Mouse (Mus musculus): ENCODE results near the gene Uba5. TPM values are rescaled to one million over a fixed set of nuclear protein-coding genes. Genes with fewer than 3 reads are reported as not detected.

The Uba5 gene
- polyA plus RNA-seq, 2 experiments = 14.6 to 21.2 TPM

DNA sequence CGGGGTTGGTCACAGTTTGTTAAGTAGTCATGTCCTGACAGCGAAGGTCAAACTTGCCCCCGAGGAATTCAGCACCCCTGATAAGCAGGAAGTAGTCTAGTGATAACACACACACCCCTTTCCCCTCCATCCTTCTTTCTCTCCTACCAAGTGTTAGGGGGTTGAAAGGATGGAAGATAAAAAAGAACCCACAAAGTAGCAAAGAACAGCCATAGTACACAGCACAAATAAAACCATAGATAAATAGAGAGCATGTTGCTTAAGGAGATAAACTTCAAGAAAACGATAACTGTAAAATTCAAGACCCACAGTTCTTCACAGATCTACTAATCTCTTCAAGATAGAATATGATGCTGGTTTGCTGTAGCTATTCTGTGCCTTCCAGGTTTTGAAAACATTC, 7.3 kb upstream of the Uba5 start:
- no peak for ATAC-seq (ENCODE audit: insufficient read depth)

GRCm38 (mm10) chr9:104064571-104064970, 1.6 kb upstream of the Uba5 start:
- peak overlapping the region; percentile 22 for H3K4me2 ChIP-seq (ENCODE audit: low read depth)
- H3K4me3 ChIP-seq (ENCODE audit: insufficient read depth in 1 of 2, low read depth in 2 of 2, low read length in 2 of 2) = peak overlapping the region in 1 of 2 experiments; percentile 99; a peak in 1 of 4 replicates

More for the DNA sequence above, 7.3 kb upstream of the Uba5 start:
- no peak overlapping the region for H3K27ac ChIP-seq
- no peaks in the 10 kb centered on the region for H3K9me3 ChIP-seq (ENCODE audit: control insufficient read depth, low read length)
- peaks cover 0 to 2% of the 10 kb centered on the region in 2 experiments; a peak in 2 of 4 replicates for H3K4me1 ChIP-seq (replicated peaks; ENCODE audit: control insufficient read depth in 2 of 2, insufficient read depth in 2 of 2, low read length in 1 of 2)
- no peak overlapping the region for H3K9ac ChIP-seq (replicated peaks)
- WGBS (ENCODE audit: insufficient replicate concordance) = 30% methylated on average over 4 of the region's 4 CpGs
- no peak overlapping the region for H3K4me3 ChIP-seq (ENCODE audit: insufficient read depth in 1 of 2, low read depth in 2 of 2, low read length in 2 of 2)
- no peak for DNase-seq (ENCODE audit: low read depth in 3 of 3, low spot score in 3 of 3)
- H3K27me3 ChIP-seq (ENCODE audit: control insufficient read depth, insufficient read depth, low read length) = no peaks in the 10 kb centered on the region
- no peak for TF ChIP-seq CTCF (IDR thresholded peaks at IDR 0.05; ENCODE audit: low read depth)
- TF ChIP-seq EP300 (IDR thresholded peaks at IDR 0.05; ENCODE audit: low read depth) = no peak
- no peaks in the 10 kb centered on the region for H3K36me3 ChIP-seq (replicated peaks; ENCODE audit: control insufficient read depth, insufficient read depth, low read depth)
- H3K4me2 ChIP-seq (ENCODE audit: low read depth) = no peak overlapping the region

DNA sequence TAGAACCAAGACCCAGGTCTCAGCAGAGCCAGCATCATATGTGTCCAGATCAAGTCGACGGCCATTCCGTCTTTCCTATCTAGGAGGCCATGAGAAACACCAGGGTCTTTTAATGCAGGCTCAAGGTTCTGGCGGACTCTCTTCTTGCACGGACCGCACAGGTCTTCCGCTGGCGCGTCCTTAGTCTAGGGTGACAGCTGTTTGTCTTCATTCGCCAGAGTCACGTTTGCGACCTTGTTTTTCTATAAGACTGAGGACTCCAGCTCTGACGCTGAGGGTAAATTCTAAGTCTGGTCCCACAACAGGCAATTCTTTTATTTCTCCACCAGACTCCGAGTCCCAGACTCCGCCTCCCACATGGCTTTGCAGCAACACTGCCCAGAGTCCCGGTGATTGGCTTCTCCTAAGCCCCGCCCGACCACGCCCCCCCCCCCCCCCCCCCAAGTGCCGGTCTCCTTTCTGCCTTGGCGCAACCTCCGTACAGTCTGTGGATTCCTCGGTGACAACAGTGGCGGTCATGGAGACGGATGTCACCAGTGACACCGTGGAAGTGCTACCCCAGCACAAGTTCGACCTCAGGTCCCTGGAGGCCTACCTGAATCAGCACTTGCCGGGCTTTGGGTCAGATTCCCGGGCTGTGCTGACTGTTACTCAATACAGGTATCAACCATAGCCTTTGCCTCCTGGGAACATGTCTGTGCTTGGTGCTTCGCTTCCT, 469 bp upstream of the Uba5 start, which contains the start of gene Acad11:
Acad11 (plus strand) TSS at position 134 of the 718 bp plus-strand sequence.
- ATAC-seq (ENCODE audit: insufficient read depth) (peak; percentile 92), DNase-seq (ENCODE audit: low read depth in 3 of 3, low spot score in 3 of 3) (peak; percentile 72 to 79 (median 73))
- Histone ChIP-seq H3K4me1 (replicated peaks; ENCODE audit: control insufficient read depth in 2 of 2, insufficient read depth in 2 of 2, low read length in 1 of 2) (peaks cover 7 to 9% of the 10 kb centered on the region in 2 experiments; a peak in 3 of 4 replicates), H3K4me3 (ENCODE audit: insufficient read depth in 1 of 2, low read depth in 2 of 2, low read length in 2 of 2) (peak within 1 kb of the TSS; percentile 99), H3K36me3 (replicated peaks; ENCODE audit: control insufficient read depth, insufficient read depth, low read depth) (no peaks in the 10 kb centered on the region), H3K9me3 (ENCODE audit: control insufficient read depth, low read length) (no peaks in the 10 kb centered on the region), H3K9ac (replicated peaks) (peak within 1 kb of the TSS; percentile 84), H3K4me2 (ENCODE audit: low read depth) (peak within 1 kb of the TSS; percentile 79), H3K27me3 (ENCODE audit: control insufficient read depth, insufficient read depth, low read length) (no peaks in the 10 kb centered on the region), H3K27ac (no peak within 1 kb of the TSS; the same call in 1 of the 2 replicates)
- TF ChIP-seq CTCF (IDR thresholded peaks at IDR 0.05; ENCODE audit: low read depth) = no peak
- TF ChIP-seq EP300 (IDR thresholded peaks at IDR 0.05; ENCODE audit: low read depth) = 0 out of 2 replicates have a peak, but pooled peaks have one; percentile 14
- 0% methylated on average over 27 of the region's 30 CpGs for WGBS (ENCODE audit: insufficient replicate concordance)

More at GRCm38 (mm10) chr9:104064571-104064970, 1.6 kb upstream of the Uba5 start:
- Histone ChIP-seq H3K9ac (replicated peaks) (no peak overlapping the region), H3K27ac (no peak overlapping the region), H3K27me3 (ENCODE audit: control insufficient read depth, insufficient read depth, low read length) (no peaks in the 10 kb centered on the region), H3K9me3 (ENCODE audit: control insufficient read depth, low read length) (no peaks in the 10 kb centered on the region), H3K36me3 (replicated peaks; ENCODE audit: control insufficient read depth, insufficient read depth, low read depth) (no peaks in the 10 kb centered on the region), H3K4me1 (replicated peaks; ENCODE audit: control insufficient read depth in 2 of 2, insufficient read depth in 2 of 2, low read length in 1 of 2) (peaks cover 7 to 9% of the 10 kb centered on the region in 2 experiments; a peak in 3 of 4 replicates)
- TF ChIP-seq CTCF (IDR thresholded peaks at IDR 0.05; ENCODE audit: low read depth) = no peak
- TF ChIP-seq EP300 (IDR thresholded peaks at IDR 0.05; ENCODE audit: low read depth) = no peak
- 18% methylated on average over 1 of the region's 1 CpGs for WGBS (ENCODE audit: insufficient replicate concordance)
- ATAC-seq (ENCODE audit: insufficient read depth) (no peak), DNase-seq (ENCODE audit: low read depth in 3 of 3, low spot score in 3 of 3) (no peak)

DNA sequence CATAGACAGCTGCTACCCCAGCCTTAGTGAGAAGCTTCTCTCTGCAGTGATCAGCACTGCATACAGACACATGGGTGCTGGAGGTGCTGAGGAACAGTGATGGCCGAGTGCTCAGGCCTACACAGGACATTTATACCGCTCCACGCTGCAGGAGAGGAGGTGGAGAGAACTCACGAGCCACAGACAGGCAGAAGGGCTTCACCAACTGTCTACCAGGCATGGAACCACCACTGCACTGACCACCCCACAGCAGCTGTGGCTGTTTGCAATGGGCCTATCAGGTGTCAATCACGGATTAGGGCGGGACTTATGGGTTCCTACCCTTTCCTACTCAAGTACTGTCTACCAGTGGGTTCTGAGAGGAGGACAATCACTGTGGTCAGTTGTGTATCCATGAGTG, 11.9 kb downstream of the Uba5 start:
- 72% methylated on average over 6 of the region's 6 CpGs for WGBS (ENCODE audit: insufficient replicate concordance)
- Histone ChIP-seq H3K36me3 (replicated peaks; ENCODE audit: control insufficient read depth, insufficient read depth, low read depth) (peaks cover 11% of the 10 kb centered on the region), H3K4me2 (ENCODE audit: low read depth) (no peak overlapping the region), H3K9ac (replicated peaks) (no peak overlapping the region), H3K4me3 (ENCODE audit: insufficient read depth in 1 of 2, low read depth in 2 of 2, low read length in 2 of 2) (no peak overlapping the region), H3K4me1 (replicated peaks; ENCODE audit: control insufficient read depth in 2 of 2, insufficient read depth in 2 of 2, low read length in 1 of 2) (no peaks in the 10 kb centered on the region), H3K27me3 (ENCODE audit: control insufficient read depth, insufficient read depth, low read length) (no peaks in the 10 kb centered on the region), H3K27ac (no peak overlapping the region), H3K9me3 (ENCODE audit: control insufficient read depth, low read length) (no peaks in the 10 kb centered on the region)
- no peak for DNase-seq (ENCODE audit: low read depth in 3 of 3, low spot score in 3 of 3)
- TF ChIP-seq CTCF (IDR thresholded peaks at IDR 0.05; ENCODE audit: low read depth) (no peak), EP300 (IDR thresholded peaks at IDR 0.05; ENCODE audit: low read depth) (no peak)
- ATAC-seq (ENCODE audit: insufficient read depth) = no peak

DNA sequence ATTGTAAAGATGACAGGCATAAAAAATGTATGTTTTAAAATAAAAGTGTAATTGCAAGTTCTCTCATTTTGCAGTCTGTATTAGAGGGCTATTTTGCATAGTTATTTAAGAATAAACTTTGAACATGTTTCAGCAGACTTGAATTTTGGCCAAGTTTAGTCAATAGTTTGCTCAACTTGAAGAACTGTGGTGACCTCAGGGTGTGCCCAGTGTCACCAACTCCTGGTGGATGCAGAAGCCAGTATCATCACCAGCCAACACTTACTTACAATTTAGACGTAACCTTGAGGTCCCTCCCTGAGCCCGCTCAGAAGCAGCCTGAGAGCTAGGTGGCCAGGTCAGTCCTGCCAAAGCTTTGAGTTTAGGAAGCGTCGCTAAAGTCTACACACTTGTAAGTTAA, 19.3 kb downstream of the Uba5 start:
- H3K4me3 ChIP-seq (ENCODE audit: insufficient read depth in 1 of 2, low read depth in 2 of 2, low read length in 2 of 2) = no peak overlapping the region
- H3K36me3 ChIP-seq (replicated peaks; ENCODE audit: control insufficient read depth, insufficient read depth, low read depth) = no peaks in the 10 kb centered on the region; the same call in none of the 2 replicates
- no peak overlapping the region for H3K27ac ChIP-seq
- no peak overlapping the region for H3K4me2 ChIP-seq (ENCODE audit: low read depth)
- no peaks in the 10 kb centered on the region for H3K4me1 ChIP-seq (replicated peaks; ENCODE audit: control insufficient read depth in 2 of 2, insufficient read depth in 2 of 2, low read length in 1 of 2)
- TF ChIP-seq CTCF (IDR thresholded peaks at IDR 0.05; ENCODE audit: low read depth) = no peak
- H3K9ac ChIP-seq (replicated peaks) = no peak overlapping the region
- WGBS (ENCODE audit: insufficient replicate concordance) = 74% methylated on average over 4 of the region's 4 CpGs
- no peaks in the 10 kb centered on the region for H3K9me3 ChIP-seq (ENCODE audit: control insufficient read depth, low read length)
- ATAC-seq (ENCODE audit: insufficient read depth) (no peak), DNase-seq (ENCODE audit: low read depth in 3 of 3, low spot score in 3 of 3) (no peak)
- no peaks in the 10 kb centered on the region for H3K27me3 ChIP-seq (ENCODE audit: control insufficient read depth, insufficient read depth, low read length)

All from liver, embryonic 14.5 days (tissue).